Mouse (Mus musculus) retina, postnatal 1 day (tissue): ENCODE measurements around the gene Vmn2r65.

Source experiments
- DNase-seq: peaks from one replicate; pipeline ENCODE4 v3.0.0-alpha.2; 2012

Gene Vmn2r65

DNA sequence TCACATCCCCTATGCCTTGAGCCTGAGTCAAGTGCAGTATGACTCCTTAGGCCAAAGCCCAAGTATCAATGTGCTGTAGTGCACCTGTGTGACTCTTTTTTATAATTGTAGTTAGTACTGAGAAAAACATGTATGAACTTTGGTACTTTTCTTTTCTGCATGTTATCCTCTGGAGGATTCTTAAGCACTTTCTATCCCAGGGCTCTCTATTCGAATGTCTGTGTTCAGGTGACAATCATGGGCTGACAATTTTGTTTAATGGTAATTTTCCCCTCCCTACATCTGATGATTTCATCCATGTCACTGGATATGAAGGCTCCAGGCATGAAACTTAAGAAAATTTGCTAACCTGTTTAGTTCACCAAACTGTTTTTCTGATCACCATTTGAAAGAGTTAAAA, at the start of gene Vmn2r65:
Gene Vmn2r65 (minus strand): TSS at position 101 of the 400 bp plus-strand sequence.
- no peak for DNase-seq

DNA sequence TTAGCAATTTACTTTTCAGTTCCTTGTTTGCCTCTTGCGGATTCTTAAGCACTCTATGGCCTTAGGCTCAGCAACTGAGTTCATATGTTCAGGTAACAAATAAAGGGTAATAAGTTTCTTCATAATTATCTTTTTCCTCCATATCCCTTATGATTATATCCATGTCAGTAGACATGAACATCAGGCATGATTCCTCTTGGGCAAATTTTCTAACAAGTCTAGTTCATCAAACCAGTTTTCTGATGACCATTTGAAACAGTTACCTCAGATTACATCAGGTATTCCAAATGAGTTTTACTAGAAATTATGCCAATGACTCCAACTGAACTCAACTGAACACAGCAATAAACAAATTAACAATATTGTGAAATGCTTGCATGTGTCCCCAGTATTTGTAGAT, 48.3 kb upstream of the Vmn2r65 start, which contains the start of gene Vmn2r66:
Gene Vmn2r66 (minus strand): TSS at position 101 of the 400 bp plus-strand sequence.
- DNase-seq, result no peak

DNA sequence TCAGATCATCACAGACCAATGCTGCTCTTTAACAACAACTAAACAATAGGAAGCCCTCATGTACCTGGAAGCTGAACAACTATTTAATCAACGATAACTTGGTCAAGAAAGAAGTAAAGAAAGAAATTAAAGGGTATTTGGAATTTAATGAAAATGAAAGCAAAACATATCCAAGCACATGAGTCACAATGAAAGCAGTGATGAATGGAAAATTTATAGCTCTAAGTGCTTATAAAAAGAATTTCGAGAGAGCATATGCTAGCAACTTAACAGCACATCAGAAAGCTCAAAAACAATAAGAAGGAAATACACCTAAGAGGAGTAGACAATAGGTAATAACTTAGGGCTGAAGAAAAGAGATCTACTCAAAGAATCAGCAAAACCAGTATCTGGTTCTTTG, 32.8 kb upstream of the Vmn2r65 start:
- DNase-seq, result no peak
